Mouse (Mus musculus): Measurements from ENCODE around the gene Slc16a13. TPM values are rescaled to one million over a fixed set of nuclear protein-coding genes. Genes with fewer than 3 reads are reported as not detected.

Gene Slc16a13
- total RNA-seq (2021), result 1 to 10 TPM; 5.2 to 6.8 TPM

DNA sequence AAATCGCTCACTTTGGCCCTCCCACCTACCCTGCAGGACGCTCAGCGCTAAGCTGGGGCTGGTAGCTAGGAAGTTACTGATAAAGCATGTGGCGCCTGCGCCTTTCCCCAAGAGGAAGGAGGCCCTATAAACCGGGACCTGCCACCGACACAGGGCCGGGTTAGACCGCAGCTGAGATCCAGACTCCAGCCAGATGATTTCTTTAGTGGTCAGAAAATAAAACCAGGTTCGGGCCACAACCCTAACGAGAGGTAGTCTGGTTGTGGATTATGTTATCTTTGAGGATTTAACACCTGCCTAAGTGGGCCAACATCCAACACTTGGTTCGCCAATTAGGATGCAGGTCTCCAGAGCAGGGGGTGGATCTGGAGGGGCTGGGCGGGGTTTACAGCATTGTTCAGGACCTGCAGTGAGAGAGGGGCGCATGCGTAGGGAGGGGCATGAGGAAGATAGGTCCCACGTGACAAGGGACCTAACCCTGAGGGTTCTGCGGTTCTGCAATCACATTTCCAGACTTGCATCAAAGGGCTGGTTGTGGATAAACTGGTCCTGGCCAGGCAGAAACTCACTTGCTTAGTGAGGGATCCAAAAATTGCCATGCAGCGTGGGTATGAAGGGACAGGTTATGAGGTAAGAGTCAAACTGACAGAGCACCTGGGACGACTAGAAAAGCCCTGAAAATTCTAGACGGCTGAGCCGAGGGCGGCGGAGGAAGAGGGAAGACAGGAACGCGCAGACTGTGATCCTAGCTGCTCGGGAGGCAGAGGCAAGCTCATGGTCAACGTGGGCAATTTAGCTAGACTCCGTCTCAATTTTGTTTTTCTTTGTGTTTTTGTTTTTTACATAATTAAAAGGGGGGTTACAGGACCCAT lies at the start of gene Slc16a13:
Slc16a13 (minus strand) TSS at position 334 of the 872 bp plus-strand sequence.
- intact Hi-C loops (cut with DNase I), result no loop called here
- DNase-seq, result peak; percentile 93 to 94

DNA sequence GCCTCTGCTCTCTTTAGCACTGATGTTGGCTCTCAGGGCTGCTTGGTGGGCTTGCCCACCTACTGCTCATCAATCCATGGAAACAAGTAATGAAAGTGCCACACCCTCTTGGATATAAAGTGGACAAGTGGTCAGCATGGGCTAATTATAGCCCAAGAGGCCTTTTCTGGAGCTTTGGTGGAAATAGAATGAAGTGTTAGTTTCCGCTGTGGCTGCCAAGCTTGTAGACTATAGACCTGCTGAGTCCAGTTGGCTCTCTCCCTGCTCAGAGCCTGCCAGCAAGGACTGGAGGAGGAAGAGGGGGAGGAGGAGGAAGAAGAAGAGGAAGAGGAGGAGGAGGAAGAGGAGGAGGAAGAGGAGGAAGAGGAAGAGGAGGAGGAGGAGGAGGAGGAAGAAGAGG lies 45.5 kb upstream of the Slc16a13 start:
- DNase-seq, result peak; percentile 68 to 74
- intact Hi-C loops (cut with DNase I), result no loop called here

GRCm38 (mm10) chr11:70265819-70266218 lies 45.0 kb upstream of the Slc16a13 start:
- DNase-seq, result no peak
- intact Hi-C loops (cut with DNase I), result no loop called here

DNA sequence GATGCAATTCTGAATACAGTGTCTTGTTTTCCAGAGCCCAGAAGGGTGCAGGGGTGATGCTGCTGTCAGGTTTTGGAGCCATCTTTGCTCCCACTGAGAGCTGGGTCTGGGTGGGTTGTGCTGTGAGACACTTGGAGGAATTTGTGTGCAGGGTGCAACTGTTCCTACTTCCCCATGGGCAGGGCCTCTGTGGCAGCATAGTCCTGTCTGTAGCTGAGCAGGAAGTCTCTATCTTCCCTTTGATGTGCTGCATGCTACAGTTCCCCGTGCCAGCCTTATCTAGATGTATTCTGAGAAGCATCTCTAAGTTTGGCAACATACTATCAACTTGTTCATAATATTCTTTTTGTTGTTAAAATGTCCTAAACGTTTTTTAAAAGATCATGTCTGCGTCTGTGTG lies 44.4 kb upstream of the Slc16a13 start:
- intact Hi-C loops (cut with DNase I), result no loop called here
- no peak for DNase-seq

DNA sequence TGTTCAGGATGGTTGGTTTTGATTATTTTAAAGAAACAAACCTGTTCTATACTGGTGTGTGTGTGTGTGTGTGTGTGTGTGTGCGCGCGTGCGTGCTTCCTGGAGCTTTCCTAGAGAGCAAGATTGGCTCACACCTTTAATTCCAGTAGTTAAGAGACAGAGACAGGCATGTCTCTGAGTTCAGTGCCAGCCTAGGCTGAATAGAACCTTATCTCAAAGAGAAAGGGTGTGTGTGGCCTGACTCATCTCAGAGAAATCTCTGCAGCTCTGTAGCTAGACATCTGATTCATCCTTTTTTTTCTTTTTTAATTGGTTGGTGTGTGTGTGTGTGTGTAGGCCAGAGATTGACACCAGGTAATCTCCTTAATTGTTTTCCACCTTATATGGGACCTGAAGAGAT lies 38.2 kb upstream of the Slc16a13 start:
- intact Hi-C loops (cut with DNase I), result no loop called here
- no peak for DNase-seq

DNA sequence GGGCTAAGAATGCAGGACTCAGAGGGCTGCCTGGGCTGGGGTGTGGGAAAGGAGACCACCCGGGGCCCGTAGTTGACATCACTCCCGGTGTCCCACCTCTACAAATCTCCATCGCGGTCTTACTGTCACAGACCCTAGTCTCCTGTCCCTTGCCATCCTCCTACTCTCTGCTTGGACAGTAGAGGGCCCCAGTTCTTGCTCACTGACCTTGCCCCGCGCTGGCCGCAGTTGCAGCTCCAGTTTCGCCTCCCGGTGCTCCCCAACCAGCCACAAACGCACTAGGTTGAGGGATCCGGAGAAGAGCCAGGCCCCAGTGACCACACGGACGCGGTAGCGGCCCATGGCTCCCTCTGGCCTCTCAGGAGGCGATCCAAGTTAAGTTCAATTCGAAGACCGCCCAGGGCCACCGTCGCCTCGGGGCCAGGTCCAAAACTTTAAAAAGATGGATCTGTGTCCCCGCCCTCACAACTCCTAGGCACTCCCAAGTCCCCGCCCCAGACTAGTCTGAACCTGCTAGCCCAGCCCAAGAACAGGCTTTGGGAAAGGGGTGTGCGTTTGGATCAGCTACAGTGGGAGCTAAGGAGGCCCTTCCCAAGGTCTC lies 34.2 kb upstream of the Slc16a13 start, which contains the start of gene Alox12:
Alox12 (minus strand) TSS at position 423 of the 601 bp plus-strand sequence.
- intact Hi-C loops (cut with DNase I), result loop anchor here (1.0 kb wide), 1 partner anchor 54 kb away; no protein-coding TSS in a partner anchor
- peak; percentile 69 to 70 for DNase-seq

GRCm38 (mm10) chr11:70254337-70254736 lies 33.5 kb upstream of the Slc16a13 start:
- intact Hi-C loops (cut with DNase I), result loop anchor here (1.0 kb wide), 1 partner anchor 55 kb away; no protein-coding TSS in a partner anchor
- DNase-seq, result peak in 1 of 2 experiments; percentile 17

DNA sequence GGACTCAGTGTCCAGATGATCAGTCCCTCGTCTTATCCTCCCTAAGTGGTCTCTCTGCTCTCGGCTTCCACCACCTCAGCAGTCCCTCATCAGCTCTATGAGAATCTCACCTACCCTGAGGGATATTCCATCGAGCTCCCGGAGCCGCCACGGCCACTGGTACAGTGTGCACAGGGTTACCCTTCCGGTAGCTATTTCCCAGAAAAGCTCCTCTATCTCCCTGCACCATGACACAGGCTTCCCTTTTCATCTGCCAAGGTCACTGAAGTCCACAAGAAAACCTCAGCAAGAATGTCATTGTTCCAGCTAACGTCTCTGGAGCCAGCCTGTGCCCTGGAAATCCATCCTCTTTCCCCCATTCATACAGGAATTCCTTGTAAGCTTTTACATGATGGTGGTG lies 31.0 kb upstream of the Slc16a13 start:
- no peak for DNase-seq
- intact Hi-C loops (cut with DNase I), result no loop called here

DNA sequence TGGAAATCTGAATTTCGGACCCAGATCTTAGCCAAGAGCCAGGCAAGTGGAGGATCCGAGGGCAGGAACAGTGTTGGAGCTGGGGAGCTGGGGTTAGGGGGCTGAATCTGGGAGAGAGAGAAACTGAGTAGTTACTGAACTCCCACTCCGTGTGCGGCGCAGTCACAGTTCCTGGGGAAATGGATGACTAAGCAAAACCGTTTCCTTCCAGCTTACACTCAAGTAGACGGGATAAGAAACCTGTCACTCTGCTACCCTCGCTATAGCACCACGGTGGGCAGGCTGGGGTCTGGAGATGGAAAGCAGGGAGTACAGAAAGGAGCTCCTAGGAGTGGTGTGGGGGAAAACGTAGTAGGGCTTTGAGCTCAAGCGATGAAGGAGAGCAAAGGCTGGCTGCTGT lies 29.3 kb upstream of the Slc16a13 start:
- no peak for DNase-seq
- intact Hi-C loops (cut with DNase I), result no loop called here

DNA sequence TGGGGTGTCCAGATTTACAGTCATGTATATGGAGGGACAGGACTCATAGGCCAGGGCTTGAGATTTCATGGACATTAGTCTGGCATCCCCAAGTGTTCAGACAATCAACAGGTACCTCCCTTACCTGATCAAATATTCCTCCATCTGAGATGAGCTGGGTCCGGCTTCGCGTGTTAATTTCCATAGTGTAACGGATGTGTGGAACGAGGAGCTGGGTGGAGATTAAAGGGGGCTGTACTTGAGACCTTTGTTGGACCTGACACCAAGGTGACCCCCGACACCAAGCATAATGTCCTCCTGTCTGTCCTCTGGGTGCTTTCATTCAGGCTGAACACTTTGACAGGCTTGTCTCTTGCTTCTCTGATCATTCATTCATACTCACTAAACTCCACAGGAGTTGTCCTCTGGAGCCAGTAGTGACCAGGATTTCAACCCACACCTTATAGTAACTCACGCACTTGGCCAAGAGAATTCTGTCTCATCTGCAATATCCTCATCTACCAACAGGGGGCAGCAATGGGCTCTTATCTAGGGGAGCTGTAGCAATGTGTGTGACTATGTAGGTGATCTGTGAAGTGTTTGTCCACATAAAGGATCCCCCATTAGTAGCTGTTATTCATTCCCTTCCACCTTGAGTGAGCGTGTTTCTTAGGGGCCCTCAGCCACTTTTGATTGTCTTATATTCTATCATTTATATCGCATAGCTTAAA lies 26.4 kb upstream of the Slc16a13 start:
- DNase-seq, result peak; percentile 73 to 86

GRCm38 (mm10) chr11:70242591-70242990 lies 21.7 kb upstream of the Slc16a13 start:
- intact Hi-C loops (cut with DNase I), result loop anchor here (5.0 kb wide), 1 partner anchor 140 kb away; no protein-coding TSS in a partner anchor
- no peak for DNase-seq

More for the DNA sequence above, 26.4 kb upstream of the Slc16a13 start:
- intact Hi-C loops (cut with DNase I), result loop anchor here (1.0 kb wide), 1 partner anchor 87 kb away; no protein-coding TSS in a partner anchor

DNA sequence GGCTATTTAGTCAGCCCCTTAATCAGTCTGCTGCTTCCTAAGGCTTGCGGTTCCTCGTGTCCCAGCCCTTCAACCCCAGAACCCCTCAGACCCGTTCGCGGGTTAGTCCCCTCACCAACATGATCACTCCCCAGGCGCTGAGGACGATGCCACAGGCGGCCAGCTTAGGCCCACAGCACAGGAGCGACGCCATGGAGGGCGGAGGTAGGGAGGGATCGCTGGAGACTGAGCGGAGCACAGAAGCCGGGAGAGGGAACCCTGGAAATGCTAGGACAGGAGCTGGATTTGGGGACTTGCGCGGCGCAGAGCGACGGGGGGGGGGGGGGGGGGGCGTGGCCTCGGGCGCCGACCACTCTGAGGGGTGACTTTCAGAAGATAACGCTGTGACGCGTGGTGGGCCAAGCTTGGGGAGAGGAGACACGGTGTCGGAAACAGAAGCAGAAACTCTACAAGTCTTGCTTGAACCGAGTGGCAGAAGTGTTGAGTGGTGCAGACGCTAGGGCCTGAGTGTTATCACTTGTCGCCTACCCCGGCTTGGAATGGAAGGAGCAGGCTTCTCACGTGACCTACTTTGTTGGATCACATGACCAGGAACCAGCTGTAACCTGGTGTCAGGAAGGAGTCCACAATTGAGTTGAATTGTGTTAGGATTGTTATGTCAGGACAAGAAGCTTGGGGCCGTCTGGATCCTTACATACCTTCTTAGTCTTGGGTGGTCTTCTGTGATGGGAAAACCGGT lies 18.8 kb upstream of the Slc16a13 start, which contains the start of the genes Gm21988 and Rnasek:
Gm21988 (minus strand) TSS at position 290 of the 739 bp plus-strand sequence.
Rnasek (minus strand) TSS at position 302 of the 739 bp plus-strand sequence.
- peak; percentile 90 to 92 for DNase-seq
- intact Hi-C loops (cut with DNase I), result loop anchor here (5.0 kb wide), 1 partner anchor 143 kb away; no protein-coding TSS in a partner anchor

DNA sequence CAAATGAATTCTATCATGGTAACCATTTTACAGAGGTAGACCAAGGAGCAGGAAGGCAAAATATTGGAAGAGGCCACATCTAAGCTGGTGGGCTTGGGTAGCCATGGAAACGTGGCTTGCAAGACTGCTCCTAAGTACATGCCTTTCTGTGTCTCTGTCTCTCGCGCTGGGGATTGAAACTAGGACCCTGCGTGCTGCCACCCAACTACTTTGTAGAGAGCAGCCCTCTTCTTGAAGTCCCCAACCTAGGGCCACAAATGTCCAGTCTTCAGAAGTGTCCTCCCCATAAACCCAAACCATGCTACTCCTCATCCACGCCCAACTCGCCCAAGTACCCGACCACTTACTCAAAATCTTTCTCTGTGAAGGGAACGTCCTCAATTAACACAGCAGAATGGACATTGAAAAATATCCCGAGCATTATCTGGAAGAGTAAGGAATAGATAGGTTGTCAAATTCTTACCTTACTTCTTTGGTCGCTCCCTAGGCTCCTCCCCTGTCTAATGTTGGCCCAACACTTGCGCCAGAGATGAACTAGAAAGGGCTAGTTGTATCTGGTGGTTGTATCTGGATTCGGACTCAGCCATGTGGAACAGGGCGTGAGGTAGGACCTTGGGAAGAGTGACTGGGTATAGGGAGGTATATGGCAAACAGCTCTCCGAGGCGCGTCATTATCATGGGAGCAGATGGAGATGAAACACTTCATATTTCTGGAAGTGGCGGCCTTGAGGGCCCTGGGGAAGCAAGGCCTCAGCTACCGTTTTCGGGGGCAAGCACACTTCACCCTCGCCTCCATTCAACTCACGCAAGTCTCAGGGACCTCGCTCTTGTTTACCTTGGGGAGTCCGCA lies 18.0 kb upstream of the Slc16a13 start:
- DNase-seq, result peak in 1 of 2 experiments; percentile 50
- intact Hi-C loops (cut with DNase I), result no loop called here

- DNase-seq, result peak; percentile 99
- intact Hi-C loops (cut with DNase I), result no loop called here
These were observed 16.7 kb upstream of the Slc16a13 start, which contains the start of gene 0610010K14Rik for GRCm38 (mm10) chr11:70237457-70238167. Gene 0610010K14Rik (minus strand): TSS chr11:70237914.

DNA sequence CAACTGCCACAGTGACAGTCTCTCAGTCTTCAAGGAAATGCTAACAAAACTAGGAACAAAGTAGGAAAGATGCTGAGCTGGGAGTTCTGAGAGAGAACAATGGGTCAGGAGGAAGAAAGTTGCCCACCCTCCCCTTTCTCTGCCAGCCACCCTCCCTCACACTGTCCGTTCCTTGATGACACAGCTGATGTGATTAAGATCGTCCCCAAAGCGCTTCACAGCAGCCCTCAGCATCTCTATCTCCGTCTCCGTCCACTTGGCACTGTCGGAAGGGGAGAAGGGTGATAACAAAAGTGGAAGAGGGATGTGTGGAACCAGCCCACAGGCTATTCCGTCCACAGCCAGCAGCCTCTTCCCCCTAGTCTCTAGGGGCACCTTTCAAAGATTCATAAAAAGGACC lies 15.9 kb upstream of the Slc16a13 start:
- intact Hi-C loops (cut with DNase I), result no loop called here
- peak in 1 of 2 experiments; percentile 46 for DNase-seq

- intact Hi-C loops (cut with DNase I), result no loop called here
- DNase-seq, result no peak
These were observed 14.5 kb upstream of the Slc16a13 start for GRCm38 (mm10) chr11:70235254-70235900.

- DNase-seq, result no peak
- intact Hi-C loops (cut with DNase I), result no loop called here
These were observed 13.6 kb upstream of the Slc16a13 start for GRCm38 (mm10) chr11:70234497-70234896.

- intact Hi-C loops (cut with DNase I), result no loop called here
- peak in 1 of 2 experiments; percentile 60 for DNase-seq
These were observed 13.2 kb upstream of the Slc16a13 start for GRCm38 (mm10) chr11:70234037-70234436.

Measured in heart, postnatal 10 days (tissue).